Mouse (Mus musculus): ENCODE results near the gene Hyal1.

GRCm38 (mm10) chr9:107590058-107590772 is 13.5 kb downstream of the Hyal1 start:
- no peak for TF ChIP-seq CTCF (IDR thresholded peaks at IDR 0.05; ENCODE audit: low read depth)
- no peak for TF ChIP-seq EP300 (IDR thresholded peaks at IDR 0.05; ENCODE audit: low read depth)

All from heart, postnatal 0 days (tissue).